Mouse (Mus musculus): Measurements from ENCODE around the gene Smndc1. TPM values are rescaled to one million over a fixed set of nuclear protein-coding genes. Genes with fewer than 3 reads are reported as not detected.

Gene Smndc1
- polyA plus RNA-seq, 1 experiment from 2014 or later = 41.6 TPM

DNA sequence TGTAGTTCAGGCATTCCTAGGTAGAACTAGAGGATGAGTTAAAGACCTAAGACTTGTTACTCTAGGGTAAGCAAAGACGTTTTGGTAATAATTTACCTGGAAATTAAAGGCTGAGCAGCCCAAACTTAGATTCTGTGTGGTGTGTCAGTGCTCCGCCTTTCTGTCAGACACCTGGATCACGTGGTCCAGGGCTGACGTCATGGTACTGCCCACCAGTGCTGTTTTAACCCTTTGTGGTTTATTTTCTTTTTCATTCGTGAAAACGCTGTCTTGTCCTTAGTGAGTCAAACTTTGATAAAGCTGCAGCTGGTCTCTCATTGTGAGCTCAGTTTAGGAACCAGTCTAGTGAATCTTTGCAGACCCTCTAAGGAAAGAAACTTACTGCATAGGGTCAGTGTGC lies 50.0 kb downstream of the Smndc1 start:
- no peak for ATAC-seq (ENCODE audit: insufficient number of reproducible peaks, low FRiP score, low TSS enrichment, low read depth)
- Histone ChIP-seq H3K27me3 (no peaks in the 10 kb centered on the region), H3K36me3 (peaks cover 13% of the 10 kb centered on the region), H3K4me1 (peaks cover 7% of the 10 kb centered on the region), H3K9ac (no peak overlapping the region), H3K4me3 (replicated peaks) (no peak overlapping the region), H3K27ac (replicated peaks) (no peak overlapping the region), H3K4me2 (replicated peaks) (no peak overlapping the region), H3K9me3 (replicated peaks) (no peaks in the 10 kb centered on the region)
- WGBS = 24% methylated on average over 6 of the region's 6 CpGs

DNA sequence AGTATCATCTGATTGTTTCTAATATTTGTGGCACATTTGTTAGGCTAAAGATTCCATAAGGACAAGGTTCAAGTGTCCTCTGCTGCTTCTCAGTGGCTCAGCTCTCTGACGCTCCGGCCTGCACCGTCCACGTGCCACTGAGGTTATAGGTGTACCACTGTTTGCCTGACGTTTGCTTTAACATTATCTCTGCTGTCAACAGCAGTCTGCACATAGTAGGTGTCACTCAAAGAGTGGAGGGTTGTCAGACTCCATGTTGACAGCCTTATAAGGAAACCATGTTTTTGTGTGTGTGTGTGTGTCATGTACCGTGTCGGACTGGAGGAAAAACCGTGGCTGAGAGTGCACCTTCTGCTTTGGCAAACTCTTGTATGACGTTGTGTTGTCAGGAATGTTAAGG lies 55.1 kb downstream of the Smndc1 start:
- H3K4me3 ChIP-seq (replicated peaks) = no peak overlapping the region
- 81% methylated on average over 9 of the region's 9 CpGs for WGBS
- H3K27me3 ChIP-seq = no peaks in the 10 kb centered on the region
- no peak overlapping the region for H3K4me2 ChIP-seq (replicated peaks)
- H3K36me3 ChIP-seq = peaks cover 28% of the 10 kb centered on the region
- H3K9me3 ChIP-seq (replicated peaks) = no peaks in the 10 kb centered on the region
- no peak overlapping the region for H3K27ac ChIP-seq (replicated peaks)
- peaks cover 13% of the 10 kb centered on the region; the same call in 1 of the 2 replicates for H3K4me1 ChIP-seq
- H3K9ac ChIP-seq = no peak overlapping the region
- ATAC-seq (ENCODE audit: insufficient number of reproducible peaks, low FRiP score, low TSS enrichment, low read depth) = no peak

DNA sequence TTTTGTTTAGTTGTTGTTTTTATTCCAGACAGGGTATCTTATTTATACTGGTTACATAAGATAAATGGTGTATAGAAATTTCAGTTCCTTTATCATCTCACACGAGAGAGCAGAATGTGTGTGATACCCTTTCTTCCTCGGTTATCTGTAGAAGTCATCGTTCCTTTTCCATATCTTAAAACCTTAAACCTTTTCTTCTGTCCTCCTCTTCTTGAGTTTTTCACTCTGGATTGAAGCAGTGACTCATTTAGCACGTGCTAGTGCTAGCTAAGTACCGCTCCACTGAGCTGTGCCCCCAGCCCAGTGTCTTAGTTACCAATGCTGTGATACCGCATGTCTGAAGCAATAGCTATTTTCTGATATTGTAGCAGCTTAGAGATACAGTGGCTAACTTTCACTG lies 56.6 kb downstream of the Smndc1 start:
- Histone ChIP-seq H3K9me3 (replicated peaks) (no peaks in the 10 kb centered on the region), H3K9ac (no peak overlapping the region), H3K27ac (replicated peaks) (no peak overlapping the region), H3K36me3 (peaks cover 28% of the 10 kb centered on the region), H3K4me1 (peaks cover 15% of the 10 kb centered on the region; the same call in 1 of the 2 replicates), H3K4me2 (replicated peaks) (no peak overlapping the region), H3K4me3 (replicated peaks) (no peak overlapping the region), H3K27me3 (no peaks in the 10 kb centered on the region)
- WGBS = 92% methylated on average over 6 of the region's 6 CpGs
- no peak for ATAC-seq (ENCODE audit: insufficient number of reproducible peaks, low FRiP score, low TSS enrichment, low read depth)

DNA sequence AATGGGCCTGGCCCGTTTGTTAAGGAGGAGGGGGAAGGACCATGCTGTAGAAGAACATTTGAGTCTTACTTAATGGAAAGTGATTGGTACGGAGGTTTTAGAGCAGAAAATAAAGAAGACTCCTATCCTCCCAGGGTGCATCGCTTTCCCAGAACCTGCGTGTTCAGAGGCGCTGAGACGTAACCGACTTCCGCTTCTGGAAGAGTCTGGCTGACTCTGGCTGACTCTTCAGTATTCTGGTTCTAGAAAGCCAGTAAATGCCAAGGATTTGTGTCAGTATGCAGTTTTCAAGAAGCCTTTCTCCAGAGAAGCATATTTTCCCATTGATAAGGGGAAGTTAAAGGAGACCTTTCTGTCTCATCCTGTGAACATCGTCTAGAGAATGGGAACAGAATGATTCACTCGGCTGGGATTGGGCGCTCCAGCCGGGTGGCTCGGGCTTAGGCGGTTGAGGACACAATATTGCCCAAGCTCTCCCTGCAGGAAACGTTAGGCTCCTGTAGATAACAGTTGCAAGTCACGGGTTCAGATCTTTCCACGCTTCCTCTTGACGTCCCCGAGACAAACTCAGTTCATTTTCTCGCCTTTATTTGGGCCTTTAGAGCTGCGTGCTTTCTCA lies 58.4 kb downstream of the Smndc1 start:
- Histone ChIP-seq H3K27ac (replicated peaks) (no peak overlapping the region), H3K4me2 (replicated peaks) (no peak overlapping the region), H3K9ac (no peak overlapping the region), H3K27me3 (no peaks in the 10 kb centered on the region), H3K9me3 (replicated peaks) (no peaks in the 10 kb centered on the region), H3K4me3 (replicated peaks) (no peak overlapping the region), H3K4me1 (peaks cover 15% of the 10 kb centered on the region; the same call in 1 of the 2 replicates), H3K36me3 (peaks cover 15% of the 10 kb centered on the region)
- 92% methylated on average over 21 of the region's 21 CpGs for WGBS
- no peak for ATAC-seq (ENCODE audit: insufficient number of reproducible peaks, low FRiP score, low TSS enrichment, low read depth)

DNA sequence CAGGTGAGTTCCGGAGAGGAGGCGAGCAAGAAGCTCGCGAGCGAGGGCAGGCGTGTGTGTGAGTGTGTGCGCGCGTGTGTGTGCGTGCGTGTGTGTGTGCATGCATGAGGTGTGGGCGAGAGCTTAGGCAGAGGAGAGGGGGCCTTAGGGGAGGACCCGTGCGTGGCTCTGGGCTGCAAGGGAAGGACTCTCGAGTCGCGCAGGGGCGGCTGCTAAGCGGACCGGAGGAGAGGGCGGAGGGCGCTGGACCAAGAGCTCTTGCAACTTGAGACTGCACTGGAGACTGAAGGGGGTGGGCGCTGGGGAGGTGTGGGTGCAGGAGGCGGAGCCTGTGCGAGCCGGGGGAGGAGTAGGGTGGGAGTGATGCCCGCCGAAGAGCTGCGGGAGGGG lies 60.4 kb downstream of the Smndc1 start:
- ATAC-seq (ENCODE audit: insufficient number of reproducible peaks, low FRiP score, low TSS enrichment, low read depth) = peak; percentile 83
- Histone ChIP-seq H3K36me3 (peaks cover 14% of the 10 kb centered on the region), H3K4me3 (replicated peaks) (peak overlapping the region; percentile 91), H3K27ac (replicated peaks) (peak overlapping the region; percentile 82), H3K27me3 (no peaks in the 10 kb centered on the region), H3K4me1 (peaks cover 29% of the 10 kb centered on the region), H3K9ac (peak overlapping the region; percentile 71), H3K9me3 (replicated peaks) (no peaks in the 10 kb centered on the region), H3K4me2 (replicated peaks) (peak overlapping the region; percentile 93)
- WGBS = under 1% methylated on average over 28 of the region's 29 CpGs

Other genes with a start within 250 kb of the Smndc1 start
- gene Mxi1, start 80.1 kb downstream of the Smndc1 start, polyA plus RNA-seq (2015; fragmentation: Nextera tagmentation; extraction: Ambion mirVana) = 41.7 and 47.9 TPM in 2 replicates
- gene Gm10197, start 18.8 kb downstream of the Smndc1 start, polyA plus RNA-seq (2015; fragmentation: Nextera tagmentation; extraction: Ambion mirVana) = not detected in 2 replicates
- 3.1 and 4.0 TPM in 2 replicates for gene Dusp5, start 138.5 kb upstream of the Smndc1 start, polyA plus RNA-seq (2015; fragmentation: Nextera tagmentation; extraction: Ambion mirVana)
- 301 and 343 TPM in 2 replicates for gene Nutf2-ps1, start 198.5 kb upstream of the Smndc1 start, polyA plus RNA-seq (2015; fragmentation: Nextera tagmentation; extraction: Ambion mirVana)
- gene Smc3, start 209.8 kb upstream of the Smndc1 start, polyA plus RNA-seq (2015; fragmentation: Nextera tagmentation; extraction: Ambion mirVana) = 63.1 and 66.0 TPM in 2 replicates

Data from embryonic facial prominence, embryonic 15.5 days (tissue).